Mouse (Mus musculus) embryonic facial prominence, embryonic 14.5 days (tissue): ENCODE measurements at regions not wholly inside any gene's neighbourhood (a gene's known extent, or its start where the extent isn't known, plus 50 kb on each side); places are given as distances from the start of the nearest gene placed in this dataset.

ENCODE experiments used
- ATAC-seq: fragments of 200-750 bp; cut with Nextera tagmentation; 2 replicates; pipeline ENCODE4 v1.8.0; 2017; ENCODE audit warnings: low read depth, moderate number of reproducible peaks, moderate TSS enrichment
- DNase-seq: peaks from one replicate; pipeline ENCODE4 v3.0.0-alpha.2; 2015; ENCODE audit warnings: low spot score
- H3K27ac ChIP-seq: fragments of 300-500 bp; sonication (generic); replicated peaks from 2 replicates; pipeline ENCODE4 v1.5.1; 2014; ENCODE audit warnings: low read depth, mild to moderate bottlenecking, low read length, moderate library complexity
- H3K27me3 ChIP-seq: fragments of 300-500 bp; sonication (generic); replicated peaks from 2 replicates; pipeline ENCODE4 v1.6.1; 2014; ENCODE audit warnings: low read length; ENCODE audit not compliant: control insufficient read depth, insufficient read depth
- H3K36me3 ChIP-seq: fragments of 300-500 bp; sonication (generic); 2 replicates; pipeline ENCODE4 v1.6.1; 2014; ENCODE audit warnings: low read length, mixed read lengths; ENCODE audit not compliant: control insufficient read depth, insufficient read depth
- H3K4me1 ChIP-seq: fragments of 300-500 bp; sonication (generic); 2 replicates; pipeline ENCODE4 v1.6.1; 2014; ENCODE audit warnings: antibody characterized with exemption, low read length; ENCODE audit not compliant: control insufficient read depth, insufficient read depth
- H3K4me2 ChIP-seq: fragments of 300-500 bp; sonication (generic); 2 replicates; pipeline ENCODE4 v1.6.1; 2014; ENCODE audit warnings: low read depth, mild to moderate bottlenecking, low read length, moderate library complexity, mixed read lengths
- H3K4me3 ChIP-seq: fragments of 300-500 bp; sonication (generic); 2 replicates; pipeline ENCODE4 v1.5.1; 2014; ENCODE audit warnings: low read depth, mild to moderate bottlenecking, low read length
- H3K9ac ChIP-seq: fragments of 300-500 bp; sonication (generic); 2 replicates; pipeline ENCODE4 v1.6.1; 2014; ENCODE audit warnings: low read depth, mild to moderate bottlenecking, low read length, moderate library complexity, mixed read lengths
- H3K9me3 ChIP-seq: fragments of 300-500 bp; sonication (generic); 2 replicates; pipeline ENCODE4 v1.6.1; 2016; ENCODE audit warnings: low read length; ENCODE audit not compliant: control insufficient read depth
- WGBS: fragments of 180-500 bp; shearing (Covaris S2); extraction: QIAGEN DNeasy Blood & Tissue Kit; methylation state at CpG from one replicate; pipeline ENCODE4 v1.1.7; 2014; 5-methylcytosine and 5-hydroxymethylcytosine counted together

DNA sequence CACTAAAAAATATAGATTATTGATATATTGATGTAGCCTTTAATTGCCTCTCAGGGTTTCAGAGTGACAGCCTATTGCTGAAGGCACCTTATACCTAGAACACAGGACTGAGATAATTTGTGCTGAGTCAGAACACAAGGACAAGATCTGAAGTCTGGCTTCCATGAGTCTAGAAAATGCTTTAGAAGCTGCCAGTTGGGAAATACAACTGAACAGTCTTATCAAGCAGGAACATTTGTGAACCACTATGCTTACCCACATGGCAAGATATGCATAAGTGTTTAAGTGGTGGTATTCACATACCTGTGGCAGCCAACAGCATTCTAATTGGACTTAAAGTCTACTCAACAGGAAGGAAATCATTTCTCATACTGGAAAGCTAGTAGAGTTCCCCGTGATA is 202.1 kb upstream of the Tpm3-rs7 start:
- no peak overlapping the region for H3K4me3 ChIP-seq
- no peak overlapping the region for H3K4me2 ChIP-seq
- no peak for ATAC-seq
- no peaks in the 10 kb centered on the region for H3K27me3 ChIP-seq
- 82% methylated on average over 1 of the region's 1 CpGs for WGBS
- no peak overlapping the region for H3K9ac ChIP-seq
- no peak for DNase-seq
- no peaks in the 10 kb centered on the region for H3K9me3 ChIP-seq
- H3K36me3 ChIP-seq: no peaks in the 10 kb centered on the region
- H3K4me1 ChIP-seq: no peaks in the 10 kb centered on the region
- no peak overlapping the region for H3K27ac ChIP-seq

DNA sequence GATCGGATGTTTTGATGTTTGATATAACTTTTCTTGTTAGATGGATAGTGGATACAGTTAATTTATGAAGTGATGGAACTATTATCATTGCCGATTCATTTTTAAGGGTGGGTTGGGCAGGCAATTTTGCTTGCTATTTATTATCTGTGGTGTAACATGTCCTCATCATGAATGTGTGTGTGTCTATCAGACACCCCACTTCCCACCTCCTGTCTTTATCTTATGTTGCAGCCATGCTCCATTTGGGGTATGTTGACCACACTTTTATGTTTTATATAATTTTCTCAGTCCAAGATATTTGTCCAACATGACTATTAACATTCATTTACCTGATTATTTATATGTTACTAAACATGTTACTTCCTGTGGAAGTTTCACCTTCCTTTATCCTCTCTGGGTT is 175.6 kb upstream of the Tpm3-rs7 start:
- no peak overlapping the region for H3K27ac ChIP-seq
- 93% methylated on average over 2 of the region's 2 CpGs for WGBS

DNA sequence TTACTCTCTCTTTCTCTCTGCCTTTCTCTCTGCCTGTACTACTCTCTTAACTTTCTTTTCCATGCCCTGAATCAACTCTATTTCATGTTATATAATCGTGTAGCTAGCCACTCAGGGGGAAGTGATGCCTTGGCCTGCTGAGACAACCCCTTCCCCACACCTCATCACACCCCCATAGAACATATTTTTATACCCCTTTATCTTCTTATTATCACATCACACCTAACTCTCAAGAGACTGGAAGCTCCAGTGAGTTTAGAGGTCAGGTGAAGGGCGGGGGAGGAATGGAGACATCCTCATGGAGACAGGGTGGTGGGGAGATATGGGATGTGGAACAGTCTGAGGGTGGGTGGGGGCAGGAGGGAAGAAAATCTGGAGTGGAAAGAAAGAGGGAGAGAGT is 145.8 kb upstream of the Tpm3-rs7 start:
- Histone ChIP-seq H3K4me2 (no peak overlapping the region), H3K9me3 (no peaks in the 10 kb centered on the region), H3K36me3 (no peaks in the 10 kb centered on the region), H3K4me3 (no peak overlapping the region), H3K9ac (no peak overlapping the region), H3K4me1 (no peaks in the 10 kb centered on the region), H3K27me3 (no peaks in the 10 kb centered on the region), H3K27ac (no peak overlapping the region)
- ATAC-seq (no peak), DNase-seq (no peak)
- 80% methylated on average over 2 of the region's 2 CpGs for WGBS

More for the DNA sequence above, 175.6 kb upstream of the Tpm3-rs7 start:
- Histone ChIP-seq H3K27me3 (no peaks in the 10 kb centered on the region), H3K4me3 (no peak overlapping the region), H3K4me1 (no peaks in the 10 kb centered on the region), H3K36me3 (no peaks in the 10 kb centered on the region), H3K4me2 (no peak overlapping the region), H3K9me3 (no peaks in the 10 kb centered on the region), H3K9ac (no peak overlapping the region)
- no peak for ATAC-seq
- no peak for DNase-seq

DNA sequence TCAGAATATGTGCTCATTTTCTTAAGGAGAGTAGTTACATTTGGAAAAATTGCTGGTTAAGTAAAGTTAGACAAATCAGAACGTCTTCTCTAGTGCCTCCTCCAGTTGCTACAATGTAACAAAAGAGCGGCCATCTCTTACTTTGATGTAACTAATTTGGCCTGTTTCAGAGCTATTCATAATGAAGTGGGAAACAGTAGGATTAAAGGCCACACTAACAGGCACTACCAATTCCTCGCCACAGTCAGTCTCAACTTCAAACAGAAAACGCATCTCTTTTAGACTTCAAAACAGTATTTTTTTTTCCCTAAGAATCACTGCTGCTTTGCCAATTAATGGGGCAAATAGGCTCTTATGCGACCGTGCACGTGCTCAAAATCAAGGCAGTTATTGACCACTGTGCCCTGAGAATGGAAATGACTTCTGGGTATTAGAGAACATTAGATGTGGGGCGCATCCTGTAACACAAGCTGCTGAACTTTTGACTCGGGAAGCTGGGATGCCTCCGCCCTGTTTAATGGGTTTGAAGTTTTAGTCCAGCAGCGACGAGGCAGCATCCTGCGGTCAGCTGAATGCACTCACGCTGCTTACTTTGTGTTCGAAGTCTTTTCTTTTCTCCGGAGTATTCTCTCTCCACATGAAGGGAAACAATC is 131.9 kb upstream of the Tpm3-rs7 start:
- Histone ChIP-seq H3K36me3 (no peaks in the 10 kb centered on the region), H3K4me1 (no peaks in the 10 kb centered on the region; the same call in 1 of the 2 replicates), H3K27ac (no peak overlapping the region), H3K9ac (no peak overlapping the region), H3K4me2 (peak overlapping the region; percentile 26; the same call in 1 of the 2 replicates), H3K4me3 (no peak overlapping the region), H3K27me3 (no peaks in the 10 kb centered on the region), H3K9me3 (no peaks in the 10 kb centered on the region)
- no peak for ATAC-seq
- no peak for DNase-seq
- 30% methylated on average over 16 of the region's 16 CpGs for WGBS

DNA sequence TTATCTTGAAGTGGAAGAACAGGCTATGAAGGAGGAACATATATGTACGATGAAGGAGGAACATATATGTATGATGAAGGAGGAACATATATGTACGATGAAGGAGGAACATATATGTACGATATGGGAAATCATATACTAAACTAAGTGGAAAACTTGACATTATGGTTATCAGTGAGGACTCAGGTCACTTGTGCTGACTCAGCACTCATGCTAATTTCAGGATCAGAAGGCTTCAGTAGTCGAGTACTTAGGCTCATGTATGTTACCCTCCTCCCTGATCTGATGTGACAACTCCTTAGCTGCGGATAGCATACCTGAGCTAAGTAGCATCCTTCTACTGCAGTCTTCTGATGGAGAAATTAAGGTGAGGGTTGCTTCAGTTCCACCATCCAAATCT is 102.4 kb upstream of the Tpm3-rs7 start:
- H3K4me1 ChIP-seq: no peaks in the 10 kb centered on the region
- no peak overlapping the region for H3K4me2 ChIP-seq
- no peaks in the 10 kb centered on the region for H3K36me3 ChIP-seq
- H3K9me3 ChIP-seq: no peaks in the 10 kb centered on the region
- DNase-seq (no peak), ATAC-seq (no peak)
- no peak overlapping the region for H3K27ac ChIP-seq
- no peak overlapping the region for H3K9ac ChIP-seq
- 88% methylated on average over 5 of the region's 5 CpGs for WGBS
- no peak overlapping the region for H3K4me3 ChIP-seq
- H3K27me3 ChIP-seq: no peaks in the 10 kb centered on the region
